Mouse (Mus musculus) neural tube, embryonic 10.5 days (tissue): ENCODE data around the gene Upk3a.
A peak's percentile ranks its signal among the peaks of the same experiment; 100 is the strongest.

ENCODE experiments used
- DNase-seq: peaks from one replicate; pipeline ENCODE4 v3.0.0-alpha.2; 2017; ENCODE audit warnings: low spot score; ENCODE audit errors: extremely low spot score

Upk3a gene

DNA sequence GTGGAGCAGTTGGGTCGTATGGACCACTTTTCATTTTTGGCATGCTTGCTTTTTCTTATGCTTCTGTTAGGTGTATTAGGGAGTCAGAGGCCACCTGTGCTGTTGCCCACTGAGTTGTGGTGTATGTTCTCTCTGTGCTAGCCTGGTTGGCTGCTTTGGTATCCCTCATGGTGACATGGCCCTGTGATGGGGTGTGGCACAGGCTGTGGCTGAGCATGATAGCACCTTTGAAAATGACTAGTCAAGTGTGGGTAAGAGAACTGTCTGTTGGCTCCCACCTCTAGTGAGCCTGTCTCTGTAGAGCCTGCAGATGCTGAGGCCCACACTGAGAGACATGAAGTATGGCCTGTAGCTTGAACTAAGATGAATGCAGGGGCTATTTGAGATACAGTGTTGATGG lies 32.8 kb downstream of the Upk3a start:
- no peak for DNase-seq

DNA sequence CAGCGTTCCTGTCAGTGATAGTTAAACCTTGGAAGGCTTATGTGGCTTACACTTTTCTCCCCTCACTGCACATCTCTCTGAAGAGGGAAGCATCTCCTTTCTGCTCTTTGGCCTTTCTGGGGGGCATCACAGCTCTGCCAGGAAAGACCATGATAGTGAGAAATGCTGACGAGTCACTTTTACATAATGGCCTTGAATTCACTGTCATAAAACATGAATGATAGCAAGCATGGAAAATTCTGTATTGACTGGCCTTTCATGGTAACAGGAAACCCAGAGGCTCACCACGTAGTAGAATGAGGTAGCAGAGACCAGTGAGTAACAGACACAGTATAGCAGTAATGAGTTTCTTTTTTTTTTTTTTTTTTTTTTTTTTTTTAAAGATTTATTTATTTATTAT lies 37.2 kb downstream of the Upk3a start:
- DNase-seq, result no peak

DNA sequence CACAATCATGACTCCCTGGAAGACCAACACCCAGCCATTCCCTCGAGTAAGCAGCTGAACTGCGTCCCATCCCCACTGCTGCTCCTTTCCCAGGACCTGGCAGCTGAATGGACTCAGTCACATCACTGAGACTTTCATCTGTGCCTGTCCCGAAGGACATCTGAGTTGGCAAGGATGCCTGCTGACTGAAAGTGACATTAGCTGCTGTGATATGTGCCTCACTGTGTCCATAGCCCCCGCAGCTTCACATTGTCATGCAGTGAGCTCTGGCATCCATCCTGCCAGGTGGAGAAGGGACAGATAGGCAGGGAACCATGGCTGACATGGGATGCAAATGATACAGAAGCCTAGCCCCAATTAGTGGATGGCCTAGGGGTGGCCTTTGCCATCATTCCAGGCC lies 38.2 kb downstream of the Upk3a start:
- no peak for DNase-seq

DNA sequence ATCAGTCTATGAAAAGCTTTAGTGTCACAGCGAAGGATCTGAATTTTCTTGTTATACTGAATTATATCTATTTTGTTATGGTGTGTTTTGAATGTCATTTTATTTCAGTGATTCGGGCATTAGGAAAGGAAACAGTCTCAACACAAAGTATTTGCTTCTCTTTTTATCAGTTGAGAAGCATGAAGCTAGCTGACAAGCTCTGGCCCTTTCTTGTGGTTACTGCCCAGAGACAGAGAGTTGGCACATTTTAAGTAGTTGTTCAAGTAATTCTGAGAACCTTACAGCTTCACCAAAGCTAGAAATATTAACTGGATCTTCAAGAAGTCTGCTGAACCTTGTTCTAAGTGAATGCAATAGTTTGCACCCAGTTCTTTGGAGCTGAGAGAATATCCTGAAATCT lies 46.5 kb downstream of the Upk3a start:
- DNase-seq, result no peak

- DNase-seq, result peak; percentile 29
These were observed 53.6 kb downstream of the Upk3a start for GRCm38 (mm10) chr15:85070561-85070960.
